Mouse (Mus musculus) kidney, adult 2 months (tissue): Measurements from ENCODE around the gene Gls. TPM values are rescaled to one million over a fixed set of nuclear protein-coding genes. Genes with fewer than 3 reads are reported as not detected.

ENCODE experiments used
- DNase-seq: peaks from one replicate; pipeline ENCODE4 v3.0.0; 2021
- H3K27ac ChIP-seq: fragments of 200-500 bp; 2 replicates; pipeline ENCODE4 v1.5.1; 2012; ENCODE audit warnings: low read depth, low read length, control low read depth, inconsistent platforms; ENCODE audit not compliant: insufficient read depth
- H3K27me3 ChIP-seq: fragments of 200-500 bp; replicated peaks from 2 replicates; pipeline ENCODE4 v1.6.1; 2012; ENCODE audit warnings: mild to moderate bottlenecking, moderate library complexity, low read length, inconsistent platforms; ENCODE audit not compliant: control insufficient read depth, insufficient read depth
- H3K36me3 ChIP-seq: fragments of 200-500 bp; 2 replicates; pipeline ENCODE4 v1.6.1; 2012; ENCODE audit warnings: mild to moderate bottlenecking, moderate library complexity, low read length, inconsistent platforms; ENCODE audit not compliant: control insufficient read depth, insufficient read depth
- H3K4me1 ChIP-seq: fragments of 200-500 bp; 2 replicates; pipeline ENCODE4 v1.6.1; 2011; ENCODE audit warnings: low read length; ENCODE audit not compliant: control insufficient read depth, insufficient read depth
- H3K4me3 ChIP-seq: fragments of 200-500 bp; 2 replicates; pipeline ENCODE4 v1.5.1; 2011; ENCODE audit warnings: mild to moderate bottlenecking, low read depth, low read length, control low read depth; ENCODE audit not compliant: insufficient read depth
- CTCF ChIP-seq: fragments of 200-500 bp; conservative IDR thresholded peaks from 2 replicates; pipeline ENCODE4 v1.5.1; 2011; ENCODE audit warnings: low read depth, mild to moderate bottlenecking, control low read depth, low read length, moderate library complexity, mixed read lengths; ENCODE audit not compliant: insufficient read depth, insufficient read length
- POLR2A ChIP-seq: fragments of 200-500 bp; IDR thresholded peaks from one replicate; pipeline ENCODE4 v1.6.1; 2011; ENCODE audit warnings: low read depth, low read length, control low read depth
- WGBS: fragments of 180-500 bp; shearing (Covaris S2); methylation state at CpG from one replicate; pipeline ENCODE4 v1.1.7; 2018; 5-methylcytosine and 5-hydroxymethylcytosine counted together
- polyA plus RNA-seq: library from polyadenylated mRNA; depleted of rRNA; stranded (reverse); fragments of >200 nt; gene quantifications from 2 replicates; pipeline ENCODE4 v1.2.3, GENCODE M21; 2012

Gene Gls
- polyA plus RNA-seq, 1 experiment: 62.9 TPM

GRCm38 (mm10) chr1:52158490-52159381, 74.3 kb downstream of the Gls start:
- no peaks in the 10 kb centered on the region for H3K27me3 ChIP-seq
- TF ChIP-seq POLR2A (no peak), CTCF (no peak)
- peak; percentile 41 for DNase-seq
- H3K36me3 ChIP-seq: peaks cover 1% of the 10 kb centered on the region; the same call in 1 of the 2 replicates
- H3K4me1 ChIP-seq: peaks cover 17% of the 10 kb centered on the region
- peak overlapping the region; percentile 11; the same call in 1 of the 2 replicates for H3K27ac ChIP-seq
- H3K4me3 ChIP-seq: no peak overlapping the region
- WGBS: 46% methylated on average over 17 of the region's 17 CpGs

GRCm38 (mm10) chr1:52158040-52158439, 75.0 kb downstream of the Gls start:
- Histone ChIP-seq H3K27ac (peak overlapping the region; percentile 42; the same call in 1 of the 2 replicates), H3K4me3 (no peak overlapping the region), H3K4me1 (peaks cover 17% of the 10 kb centered on the region), H3K27me3 (no peaks in the 10 kb centered on the region), H3K36me3 (peaks cover 1% of the 10 kb centered on the region; the same call in 1 of the 2 replicates)
- no peak for TF ChIP-seq CTCF
- TF ChIP-seq POLR2A: no peak
- WGBS: 57% methylated on average over 2 of the region's 2 CpGs
- DNase-seq: peak; percentile 76

GRCm38 (mm10) chr1:52156351-52156750, 76.7 kb downstream of the Gls start:
- Histone ChIP-seq H3K4me1 (peaks cover 17% of the 10 kb centered on the region), H3K27me3 (no peaks in the 10 kb centered on the region), H3K36me3 (no peaks in the 10 kb centered on the region; the same call in 1 of the 2 replicates), H3K4me3 (no peak overlapping the region), H3K27ac (no peak overlapping the region)
- WGBS: 87% methylated on average over 10 of the region's 10 CpGs
- TF ChIP-seq CTCF (no peak), POLR2A (no peak)
- DNase-seq: no peak

GRCm38 (mm10) chr1:52154890-52155289, 78.1 kb downstream of the Gls start:
- 26% methylated on average over 8 of the region's 8 CpGs for WGBS
- DNase-seq: peak; percentile 77
- H3K27ac ChIP-seq: peak overlapping the region; percentile 42; the same call in 1 of the 2 replicates
- TF ChIP-seq CTCF: no peak
- TF ChIP-seq POLR2A: no peak
- H3K27me3 ChIP-seq: no peaks in the 10 kb centered on the region
- H3K36me3 ChIP-seq: no peaks in the 10 kb centered on the region; the same call in 1 of the 2 replicates
- H3K4me3 ChIP-seq: no peak overlapping the region
- H3K4me1 ChIP-seq: peaks cover 17% of the 10 kb centered on the region

GRCm38 (mm10) chr1:52152936-52153335, 80.1 kb downstream of the Gls start:
- TF ChIP-seq CTCF (no peak), POLR2A (no peak)
- peaks cover 14% of the 10 kb centered on the region for H3K4me1 ChIP-seq
- 82% methylated on average over 3 of the region's 3 CpGs for WGBS
- no peak overlapping the region for H3K27ac ChIP-seq
- no peak for DNase-seq
- no peak overlapping the region for H3K4me3 ChIP-seq
- H3K27me3 ChIP-seq: no peaks in the 10 kb centered on the region
- H3K36me3 ChIP-seq: no peaks in the 10 kb centered on the region; the same call in 1 of the 2 replicates

GRCm38 (mm10) chr1:52152369-52152768, 80.7 kb downstream of the Gls start:
- no peaks in the 10 kb centered on the region for H3K27me3 ChIP-seq
- no peak for DNase-seq
- H3K4me1 ChIP-seq: peaks cover 13% of the 10 kb centered on the region
- WGBS: 71% methylated on average over 13 of the region's 13 CpGs
- H3K4me3 ChIP-seq: no peak overlapping the region
- TF ChIP-seq CTCF (no peak), POLR2A (no peak)
- H3K36me3 ChIP-seq: no peaks in the 10 kb centered on the region; the same call in 1 of the 2 replicates
- H3K27ac ChIP-seq: no peak overlapping the region; the same call in 1 of the 2 replicates

GRCm38 (mm10) chr1:52151166-52151565, 81.9 kb downstream of the Gls start:
- H3K27me3 ChIP-seq: no peaks in the 10 kb centered on the region
- H3K36me3 ChIP-seq: no peaks in the 10 kb centered on the region; the same call in 1 of the 2 replicates
- no peak overlapping the region for H3K27ac ChIP-seq
- no peak overlapping the region for H3K4me3 ChIP-seq
- H3K4me1 ChIP-seq: peaks cover 13% of the 10 kb centered on the region
- DNase-seq: no peak
- TF ChIP-seq CTCF (no peak), POLR2A (no peak)
- WGBS: 97% methylated on average over 5 of the region's 5 CpGs
